ENCODE assay signal across 11 mouse cellular contexts in the genomic region with DNA sequence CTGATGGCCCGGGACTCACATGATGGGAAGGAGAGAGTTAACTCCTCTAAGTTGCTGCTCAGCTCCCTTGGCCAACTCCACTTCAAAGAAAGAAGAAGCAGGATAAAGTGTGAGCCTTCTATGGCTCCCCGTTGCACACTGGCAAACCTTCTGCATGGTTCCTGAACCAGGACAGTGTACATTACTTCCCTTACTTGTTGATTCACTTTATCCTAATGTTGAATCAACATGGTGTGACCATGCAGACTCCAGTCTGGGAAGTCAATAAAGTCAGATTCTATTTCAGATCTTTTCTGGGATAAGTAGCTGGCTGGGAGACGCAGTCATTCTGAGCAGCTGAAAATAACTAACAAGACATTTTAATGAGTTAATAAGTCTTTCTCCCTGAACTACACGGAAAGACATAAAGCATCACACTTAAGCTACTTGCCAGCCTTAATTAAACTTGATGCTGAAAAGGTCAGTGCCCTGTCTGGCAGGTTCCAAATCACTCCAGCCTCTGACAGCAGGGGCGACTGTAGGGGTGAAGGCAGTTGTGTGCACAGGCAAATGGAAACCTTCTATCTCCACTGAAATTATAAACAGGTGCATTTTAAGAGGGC. TPM values are rescaled to one million over a fixed set of nuclear protein-coding genes. Genes with fewer than 3 reads are reported as not detected.
"Had no signal": no experiment of that assay in that cellular context is flagged by ENCODE, and none has a peak within 500 bp of the region (broad histone marks: within the 10 kb centered on the region; RNA-seq: fewer than 3 reads in every experiment).

No protein-coding gene starts in this region.

- H3K4me1 ChIP-seq: limb, embryonic 13.5 days; midbrain, embryonic 12.5 days had no signal

- H3K9me3 ChIP-seq: midbrain, embryonic 12.5 days had no signal

- H3K9ac ChIP-seq: limb, embryonic 13.5 days; liver, embryonic 14.5 days; midbrain, embryonic 12.5 days had no signal

- H3K4me3 ChIP-seq: limb, embryonic 13.5 days; midbrain, embryonic 12.5 days had no signal

- H3K4me2 ChIP-seq: limb, embryonic 13.5 days; midbrain, embryonic 12.5 days had no signal

- H3K27me3 ChIP-seq: limb, embryonic 13.5 days; midbrain, embryonic 12.5 days had no signal

- H3K27ac ChIP-seq: limb, embryonic 13.5 days; liver, embryonic 14.5 days; midbrain, embryonic 12.5 days had no signal

- H3K36me3 ChIP-seq: limb, embryonic 13.5 days; midbrain, embryonic 12.5 days had no signal

- ATAC-seq: inflammation-experienced regulatory T-cells, adult 6 months; intestine, postnatal 0 days had no signal

- DNase-seq: layer of hippocampus, postnatal 36 days; lung, adult 18-20 months; right cerebral cortex, adult 18-20 months; right cerebral cortex, postnatal 25 days; thymus, postnatal 36 days had no signal

RNA-seq across cellular contexts. Expression of gene Nrsn1, which starts 50.0 kb away (rescaled TPM):
- polyA plus RNA-seq: inflammation-experienced regulatory T-cells, adult 6 months; liver, adult 2 months had no signal
